In genomic region chr19:23961516-23961915, GRCm38 (mm10) we compare ENCODE assay signal across 8 mouse cellular contexts.
DNase-seq lines count a peak whose midpoint lies in the region; ATAC-seq lines count a peak whose summit lies in the region.
"Had no signal": no experiment of that assay in that cellular context is flagged by ENCODE, and none has a peak within 500 bp of the region (broad histone marks: within the 10 kb centered on the region; RNA-seq: fewer than 3 reads in every experiment).

No protein-coding gene starts in this region.

- no peak overlapping the region for H3K27ac ChIP-seq in forebrain, embryonic 16.5 days (ENCODE audit: low read length)
- no peak overlapping the region for H3K27ac ChIP-seq in hindbrain, embryonic 14.5 days
- no peak overlapping the region for H3K27ac ChIP-seq in midbrain, embryonic 11.5 days (ENCODE audit: low read depth, low read length)
- H3K27ac ChIP-seq: liver, embryonic 15.5 days had no signal

- no peak overlapping the region for H3K4me2 ChIP-seq in forebrain, embryonic 16.5 days (ENCODE audit: low read length)
- no peak overlapping the region for H3K4me2 ChIP-seq in hindbrain, embryonic 14.5 days (replicated peaks)
- no peak overlapping the region for H3K4me2 ChIP-seq in midbrain, embryonic 11.5 days
- H3K4me2 ChIP-seq: liver, embryonic 15.5 days had no signal

- no peaks in the 10 kb centered on the region for H3K9me3 ChIP-seq in forebrain, embryonic 16.5 days (ENCODE audit: control insufficient read depth, low read length)
- H3K9me3 ChIP-seq in hindbrain, embryonic 14.5 days (ENCODE audit: control insufficient read depth, low read length), result no peaks in the 10 kb centered on the region
- no peaks in the 10 kb centered on the region for H3K9me3 ChIP-seq in midbrain, embryonic 11.5 days (ENCODE audit: control insufficient read depth, low read length)
- H3K9me3 ChIP-seq: liver, embryonic 15.5 days had no signal

- H3K4me3 ChIP-seq in forebrain, embryonic 16.5 days (replicated peaks; ENCODE audit: low read length), result no peak overlapping the region
- no peak overlapping the region for H3K4me3 ChIP-seq in hindbrain, embryonic 14.5 days (replicated peaks; ENCODE audit: low read length)
- no peak overlapping the region for H3K4me3 ChIP-seq in midbrain, embryonic 11.5 days (ENCODE audit: low read depth, low read length)
- H3K4me3 ChIP-seq: liver, embryonic 15.5 days had no signal

- H3K36me3 ChIP-seq in forebrain, embryonic 16.5 days (ENCODE audit: control insufficient read depth, insufficient read depth), result no peaks in the 10 kb centered on the region
- no peaks in the 10 kb centered on the region for H3K36me3 ChIP-seq in hindbrain, embryonic 14.5 days (replicated peaks; ENCODE audit: control insufficient read depth, insufficient read depth)
- no peaks in the 10 kb centered on the region for H3K36me3 ChIP-seq in midbrain, embryonic 11.5 days (ENCODE audit: control insufficient read depth, insufficient read depth, low read length)
- H3K36me3 ChIP-seq: liver, embryonic 15.5 days had no signal

- no peaks in the 10 kb centered on the region for H3K27me3 ChIP-seq in forebrain, embryonic 16.5 days (replicated peaks; ENCODE audit: control insufficient read depth, insufficient read depth, low read length)
- H3K27me3 ChIP-seq in hindbrain, embryonic 14.5 days (ENCODE audit: control insufficient read depth, insufficient read depth, low read length), result no peaks in the 10 kb centered on the region
- H3K27me3 ChIP-seq in midbrain, embryonic 11.5 days (ENCODE audit: control insufficient read depth, insufficient read depth, low read length), result no peaks in the 10 kb centered on the region
- H3K27me3 ChIP-seq: liver, embryonic 15.5 days had no signal

- intact Hi-C loops in left cerebral cortex, postnatal 10 days (cut with DNase I), result loop anchor here (2.0 to 5.0 kb wide), 4 partner anchors 101 to 659 kb away; no protein-coding TSS in a partner anchor

- H3K9ac ChIP-seq in forebrain, embryonic 16.5 days (replicated peaks; ENCODE audit: low read depth, low read length), result no peak overlapping the region
- no peak overlapping the region for H3K9ac ChIP-seq in hindbrain, embryonic 14.5 days
- H3K9ac ChIP-seq in midbrain, embryonic 11.5 days (ENCODE audit: low read length), result no peak overlapping the region
- H3K9ac ChIP-seq: liver, embryonic 15.5 days had no signal

- WGBS in forebrain, embryonic 16.5 days, result 2% methylated on average over 8 of the region's 8 CpGs
- WGBS in hindbrain, embryonic 14.5 days, result 2% methylated on average over 8 of the region's 8 CpGs
- 2% methylated on average over 8 of the region's 8 CpGs for WGBS in midbrain, embryonic 11.5 days

- DNase-seq in NIH3T3 (ENCODE audit: low read depth), result peak; percentile 84
- peak; percentile 82 for DNase-seq in hindbrain, embryonic 14.5 days (ENCODE audit: low spot score)
- peak; percentile 60 to 77 for DNase-seq in left cerebral cortex, postnatal 10 days (ENCODE audit: extremely low spot score in 1 of 2, low spot score in 2 of 2)
- DNase-seq in midbrain, embryonic 11.5 days (ENCODE audit: low spot score, missing footprints), result peak; percentile 94
- DNase-seq in spleen, postnatal 36 days (ENCODE audit: low spot score in 2 of 2), result peak; percentile 18 to 23

- peaks cover 19% of the 10 kb centered on the region for H3K4me1 ChIP-seq in forebrain, embryonic 16.5 days (replicated peaks; ENCODE audit: control insufficient read depth, insufficient read depth, low read length)
- H3K4me1 ChIP-seq in hindbrain, embryonic 14.5 days (replicated peaks; ENCODE audit: control insufficient read depth, insufficient read depth, low read length), result peaks cover 13% of the 10 kb centered on the region; the same call in 1 of the 2 replicates
- H3K4me1 ChIP-seq in midbrain, embryonic 11.5 days (ENCODE audit: control insufficient read depth, insufficient read depth, low read length), result peaks cover 4% of the 10 kb centered on the region; the same call in 1 of the 2 replicates
- H3K4me1 ChIP-seq: liver, embryonic 15.5 days had no signal

- ATAC-seq in cerebellum, adult (ENCODE audit: insufficient number of reproducible peaks, low FRiP score, low TSS enrichment), result peak; percentile 79
- ATAC-seq in forebrain, embryonic 16.5 days, result peak; percentile 78
- ATAC-seq in hindbrain, embryonic 14.5 days (ENCODE audit: low FRiP score), result peak; percentile 75
- ATAC-seq in midbrain, embryonic 11.5 days (ENCODE audit: low FRiP score), result peak; percentile 79

Comparison
In these comparisons a context has a peak if more than half of its experiments do, and no peak if none do; other contexts are left out.
1. DNase-seq: peak in every context shown above with its lines; median percentile 94 in midbrain, embryonic 11.5 days; 84 in NIH3T3; 82 in hindbrain, embryonic 14.5 days; 68 in left cerebral cortex, postnatal 10 days; 20 in spleen, postnatal 36 days.